Mouse (Mus musculus) forebrain, embryonic 15.5 days (tissue): ENCODE measurements around the gene Msto1. TPM values are rescaled to one million over a fixed set of nuclear protein-coding genes. Genes with fewer than 3 reads are reported as not detected.
"Not testable (repeated sequence)": the region's sequence is repeated elsewhere in the genome, so short reads cannot be mapped to it uniquely, and the experiment has no call there.

Experiments used
- ATAC-seq: fragments of 200-750 bp; cut with Nextera tagmentation; replicated peaks from 2 replicates; pipeline ENCODE4 v1.8.0; 2017; ENCODE audit warnings: mild to moderate bottlenecking, moderate TSS enrichment, moderate library complexity
- H3K27ac ChIP-seq: fragments of 300-500 bp; sonication (generic); replicated peaks from 2 replicates; pipeline ENCODE4 v1.5.1; 2015; ENCODE audit warnings: mild to moderate bottlenecking, inconsistent platforms
- H3K27me3 ChIP-seq: fragments of 300-500 bp; sonication (generic); 2 replicates; pipeline ENCODE4 v1.6.1; 2015; ENCODE audit warnings: inconsistent platforms
- H3K36me3 ChIP-seq: fragments of 300-500 bp; sonication (generic); 2 replicates; pipeline ENCODE4 v1.6.1; 2015; ENCODE audit warnings: mild to moderate bottlenecking, inconsistent platforms
- H3K4me1 ChIP-seq: fragments of 300-500 bp; sonication (generic); 2 replicates; pipeline ENCODE4 v1.6.1; 2015; ENCODE audit warnings: inconsistent platforms
- H3K4me2 ChIP-seq: fragments of 300-500 bp; sonication (generic); replicated peaks from 2 replicates; pipeline ENCODE4 v1.6.1; 2015; ENCODE audit warnings: mild to moderate bottlenecking, inconsistent platforms
- H3K4me3 ChIP-seq: fragments of 300-500 bp; sonication (generic); 2 replicates; pipeline ENCODE4 v1.5.1; 2015; ENCODE audit warnings: mild to moderate bottlenecking, inconsistent platforms
- H3K9ac ChIP-seq: fragments of 300-500 bp; sonication (generic); replicated peaks from 2 replicates; pipeline ENCODE4 v1.6.1; 2015; ENCODE audit warnings: mild to moderate bottlenecking, inconsistent platforms
- H3K9me3 ChIP-seq: fragments of 300-500 bp; sonication (generic); 2 replicates; pipeline ENCODE4 v1.6.1; 2016; ENCODE audit warnings: inconsistent platforms
- WGBS: fragments of 180-500 bp; shearing (Covaris S2); methylation state at CpG from one replicate; pipeline ENCODE4 v1.1.7; 2015; ENCODE audit warnings: mixed read lengths; 5-methylcytosine and 5-hydroxymethylcytosine counted together
- polyA plus RNA-seq: library from polyadenylated mRNA; unstranded; fragments of >200 nt; fragmentation: Nextera tagmentation; extraction: Ambion mirVana; gene quantifications from 2 replicates; pipeline ENCODE4 v1.2.1, GENCODE M21; 2015

The Msto1 gene
- polyA plus RNA-seq, 1 experiment from 2014 or later = 45.2 TPM

DNA sequence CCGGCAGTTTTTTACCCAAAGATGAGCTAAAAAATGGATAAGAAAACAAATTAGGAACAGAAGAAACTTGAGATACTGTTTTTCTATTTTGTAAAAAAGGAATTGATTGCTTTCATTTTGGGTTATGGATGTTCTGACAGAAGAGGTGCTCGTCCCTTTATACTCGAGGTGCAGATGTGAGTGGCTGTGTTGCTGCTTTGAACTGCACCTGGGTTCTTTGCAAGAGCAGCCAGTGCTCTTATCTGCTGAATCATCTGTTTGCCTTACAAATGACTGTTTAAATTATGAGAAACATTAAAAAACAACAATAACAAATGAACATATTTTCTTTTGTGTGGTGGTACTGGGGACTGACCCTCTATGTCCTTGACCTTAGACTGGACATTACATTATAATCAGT, 15.7 kb upstream of the Msto1 start:
- no peaks in the 10 kb centered on the region for H3K27me3 ChIP-seq
- H3K4me3 ChIP-seq = no peak overlapping the region
- no peak overlapping the region for H3K9ac ChIP-seq
- H3K27ac ChIP-seq = no peak overlapping the region
- no peaks in the 10 kb centered on the region for H3K4me1 ChIP-seq
- H3K4me2 ChIP-seq = no peak overlapping the region
- ATAC-seq = no peak
- H3K36me3 ChIP-seq = peaks cover 88% of the 10 kb centered on the region
- no peaks in the 10 kb centered on the region for H3K9me3 ChIP-seq
- 91% methylated on average over 3 of the region's 3 CpGs for WGBS

GRCm38 (mm10) chr3:88925651-88926050, 11.9 kb upstream of the Msto1 start:
- Histone ChIP-seq H3K9me3 (no peaks in the 10 kb centered on the region), H3K27me3 (no peaks in the 10 kb centered on the region), H3K36me3 (peaks cover 92% of the 10 kb centered on the region), H3K9ac (no peak overlapping the region), H3K4me3 (no peak overlapping the region), H3K4me1 (no peaks in the 10 kb centered on the region), H3K4me2 (no peak overlapping the region), H3K27ac (no peak overlapping the region)
- 100% methylated on average over 2 of the region's 2 CpGs for WGBS
- no peak for ATAC-seq

DNA sequence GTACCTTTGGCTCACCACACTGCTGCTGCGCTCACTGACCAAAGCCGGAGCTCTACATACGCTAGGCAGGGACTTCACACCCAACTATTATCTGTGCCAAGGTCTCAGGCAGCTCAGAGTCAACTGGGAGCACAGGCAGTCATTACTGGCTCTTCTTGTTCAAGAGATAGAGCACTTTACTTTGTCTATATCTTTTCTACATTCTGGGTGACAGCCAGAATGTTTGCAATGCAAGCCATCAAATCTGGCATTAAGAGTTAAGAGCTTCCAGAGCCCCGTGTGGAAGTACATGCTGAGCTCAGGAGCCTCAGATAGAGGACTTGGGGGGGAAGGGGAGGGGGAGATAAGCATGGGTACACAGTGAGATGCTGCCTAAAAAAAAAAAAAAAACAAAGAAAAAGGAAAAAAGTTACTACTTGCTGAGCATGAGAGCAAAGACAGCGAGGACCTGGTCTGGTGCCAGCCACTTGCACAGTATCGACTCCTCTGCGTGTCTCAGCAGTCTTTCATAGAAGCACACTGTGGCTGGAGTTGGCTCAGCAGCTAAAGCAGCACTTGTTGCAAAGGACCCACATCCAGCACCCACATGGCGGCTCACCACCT, 10.3 kb upstream of the Msto1 start:
- no peak for ATAC-seq
- no peak overlapping the region for H3K4me2 ChIP-seq
- no peaks in the 10 kb centered on the region for H3K27me3 ChIP-seq
- no peaks in the 10 kb centered on the region for H3K4me1 ChIP-seq
- no peak overlapping the region for H3K4me3 ChIP-seq
- no peaks in the 10 kb centered on the region for H3K9me3 ChIP-seq
- H3K36me3 ChIP-seq = peaks cover 79% of the 10 kb centered on the region
- WGBS = 86% methylated on average over 8 of the region's 8 CpGs
- no peak overlapping the region for H3K9ac ChIP-seq
- no peak overlapping the region for H3K27ac ChIP-seq

DNA sequence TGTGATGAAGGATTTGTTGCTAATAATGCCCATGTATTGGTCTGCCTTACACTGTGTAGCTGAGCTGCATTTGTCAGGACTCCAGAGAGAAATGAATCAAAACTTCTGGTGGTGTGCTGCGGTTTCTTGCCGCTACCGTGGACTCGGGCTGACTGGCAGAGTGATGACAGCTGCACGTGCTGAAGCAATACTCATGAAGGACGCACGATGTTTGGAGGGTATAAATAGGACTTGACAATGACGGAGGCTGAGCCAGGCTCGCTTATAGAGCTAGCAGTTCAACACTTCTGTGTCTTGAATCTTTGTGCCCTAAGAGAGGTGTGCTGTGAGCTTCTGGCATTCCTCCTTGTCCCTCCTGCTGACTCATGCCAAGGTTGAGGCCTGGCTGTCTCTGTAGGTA, 7.6 kb upstream of the Msto1 start:
- Histone ChIP-seq H3K9ac (no peak overlapping the region), H3K27me3 (no peaks in the 10 kb centered on the region), H3K36me3 (peaks cover 52% of the 10 kb centered on the region), H3K4me3 (no peak overlapping the region), H3K27ac (no peak overlapping the region), H3K4me2 (no peak overlapping the region), H3K4me1 (no peaks in the 10 kb centered on the region), H3K9me3 (no peaks in the 10 kb centered on the region)
- no peak for ATAC-seq
- WGBS = 97% methylated on average over 9 of the region's 9 CpGs

GRCm38 (mm10) chr3:88918981-88919380, 5.2 kb upstream of the Msto1 start:
- Histone ChIP-seq H3K27me3 (no peaks in the 10 kb centered on the region), H3K9me3 (no peaks in the 10 kb centered on the region), H3K4me3 (no peak overlapping the region), H3K9ac (no peak overlapping the region), H3K4me1 (peaks cover 8% of the 10 kb centered on the region), H3K4me2 (no peak overlapping the region), H3K36me3 (peaks cover 32% of the 10 kb centered on the region), H3K27ac (no peak overlapping the region)
- ATAC-seq = no peak
- 81% methylated on average over 13 of the region's 13 CpGs for WGBS

DNA sequence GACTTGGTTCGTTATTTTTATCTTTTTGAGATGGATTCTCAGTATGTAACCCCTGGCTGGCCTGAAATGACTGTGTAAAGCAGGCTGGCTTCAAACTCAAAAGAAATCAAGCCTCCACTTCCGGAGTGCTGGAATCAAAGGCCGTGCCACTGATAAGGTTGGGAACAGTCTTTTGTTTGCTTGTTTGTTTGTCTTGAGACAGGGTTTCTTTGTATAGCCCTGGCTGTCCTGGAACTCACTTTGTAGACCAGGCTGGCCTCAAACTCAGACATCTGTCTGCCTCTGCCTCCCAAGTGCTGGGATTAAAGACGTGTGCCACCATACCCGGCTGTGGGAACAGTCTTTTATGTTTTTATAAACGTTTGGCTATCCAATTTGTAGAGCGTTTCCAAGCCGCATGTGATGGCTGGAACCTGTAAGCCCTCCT, 598 bp upstream of the Msto1 start:
- ATAC-seq = 0 out of 2 replicates have a peak, but pooled peaks have one; percentile 3
- peak overlapping the region; percentile 66 for H3K4me3 ChIP-seq
- H3K4me2 ChIP-seq = peak overlapping the region; percentile 62
- WGBS = 28% methylated on average over 8 of the region's 8 CpGs
- no peaks in the 10 kb centered on the region for H3K9me3 ChIP-seq
- no peaks in the 10 kb centered on the region for H3K27me3 ChIP-seq
- H3K27ac ChIP-seq = peak overlapping the region; percentile 94
- H3K36me3 ChIP-seq = peaks cover 25% of the 10 kb centered on the region
- peaks cover 18% of the 10 kb centered on the region for H3K4me1 ChIP-seq
- H3K9ac ChIP-seq = peak overlapping the region; percentile 77

GRCm38 (mm10) chr3:88912585-88912984, 1.2 kb downstream of the Msto1 start:
- Histone ChIP-seq H3K4me3 (peak overlapping the region; percentile 66), H3K27me3 (no peaks in the 10 kb centered on the region), H3K9ac (no peak overlapping the region), H3K9me3 (no peaks in the 10 kb centered on the region), H3K4me2 (no peak overlapping the region), H3K4me1 (peaks cover 18% of the 10 kb centered on the region), H3K36me3 (peaks cover 41% of the 10 kb centered on the region), H3K27ac (no peak overlapping the region)
- no peak for ATAC-seq
- 93% methylated on average over 7 of the region's 7 CpGs for WGBS

DNA sequence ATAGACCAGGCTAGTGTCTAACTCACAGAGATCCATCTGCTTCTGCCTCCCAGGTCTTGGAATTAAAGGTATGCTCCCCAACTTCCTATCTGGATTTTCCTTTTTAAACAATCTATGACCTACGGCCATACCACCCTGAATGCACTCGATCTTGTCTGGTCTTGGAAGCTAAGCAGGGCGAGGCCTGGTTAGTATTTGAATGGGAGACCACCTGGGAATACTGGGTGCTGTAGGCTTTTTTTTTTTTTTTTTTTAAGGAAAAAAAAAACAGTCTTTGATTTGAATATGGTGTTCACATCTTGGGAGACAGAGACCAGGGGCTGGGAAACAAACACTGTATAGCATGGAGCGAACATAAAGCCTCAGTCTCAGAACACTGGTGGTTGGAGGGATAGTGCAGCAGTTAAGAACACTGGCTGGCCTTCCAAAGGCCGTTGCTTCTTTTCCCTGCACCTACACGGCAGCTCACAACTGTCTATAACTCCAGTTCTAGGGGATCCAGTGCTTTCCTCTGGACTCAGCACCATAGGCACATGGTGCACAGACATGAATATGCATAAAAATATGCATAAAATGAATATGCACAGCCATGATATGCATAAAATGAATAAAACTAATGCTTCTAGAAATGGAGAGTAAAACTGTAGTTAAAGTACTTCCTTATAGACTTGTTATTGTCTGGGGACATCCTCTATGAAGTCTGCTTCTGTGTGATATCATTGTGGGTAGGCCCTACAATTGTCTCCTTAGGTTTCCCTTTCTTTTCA, 7.2 kb downstream of the Msto1 start:
- no peak overlapping the region for H3K4me3 ChIP-seq
- no peak overlapping the region for H3K9ac ChIP-seq
- 95% methylated on average over 6 of the region's 6 CpGs for WGBS
- no peak overlapping the region for H3K4me2 ChIP-seq
- no peak for ATAC-seq
- H3K27me3 ChIP-seq = no peaks in the 10 kb centered on the region
- no peak overlapping the region for H3K27ac ChIP-seq
- no peaks in the 10 kb centered on the region for H3K4me1 ChIP-seq
- H3K36me3 ChIP-seq = peaks cover 89% of the 10 kb centered on the region
- no peaks in the 10 kb centered on the region for H3K9me3 ChIP-seq

GRCm38 (mm10) chr3:88905741-88906140, 8.1 kb downstream of the Msto1 start:
- H3K9ac ChIP-seq = no peak overlapping the region
- no peaks in the 10 kb centered on the region for H3K9me3 ChIP-seq
- no peak overlapping the region for H3K4me3 ChIP-seq
- H3K4me1 ChIP-seq = no peaks in the 10 kb centered on the region
- no peaks in the 10 kb centered on the region for H3K27me3 ChIP-seq
- no peak overlapping the region for H3K27ac ChIP-seq
- no peak for ATAC-seq
- no peak overlapping the region for H3K4me2 ChIP-seq
- H3K36me3 ChIP-seq = peaks cover 87% of the 10 kb centered on the region
- WGBS = 91% methylated on average over 2 of the region's 2 CpGs

DNA sequence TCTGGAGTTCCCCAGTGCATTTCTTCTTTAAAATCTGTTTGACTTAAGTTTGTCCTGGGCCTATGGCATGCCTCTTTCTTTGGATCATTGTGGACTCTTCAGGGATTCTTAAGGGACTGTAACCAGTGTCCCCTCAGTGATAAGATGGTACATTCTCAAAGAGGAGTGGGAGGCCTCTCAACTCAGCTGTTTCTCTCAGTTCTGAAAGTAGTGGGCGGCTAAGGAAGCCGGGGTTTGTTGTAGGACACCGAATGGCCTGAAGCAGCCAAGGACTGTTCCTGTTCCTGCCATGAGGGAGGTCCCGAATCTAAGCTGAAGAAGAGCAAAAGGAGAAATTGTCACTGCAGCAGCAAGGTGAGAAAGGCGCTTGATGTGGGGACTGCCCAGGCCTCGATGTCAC, 8.6 kb downstream of the Msto1 start:
- 88% methylated on average over 6 of the region's 6 CpGs for WGBS
- no peak for ATAC-seq
- Histone ChIP-seq H3K4me2 (no peak overlapping the region), H3K9me3 (no peaks in the 10 kb centered on the region), H3K4me1 (no peaks in the 10 kb centered on the region), H3K4me3 (no peak overlapping the region), H3K27me3 (no peaks in the 10 kb centered on the region), H3K36me3 (peaks cover 84% of the 10 kb centered on the region), H3K27ac (no peak overlapping the region), H3K9ac (no peak overlapping the region)

DNA sequence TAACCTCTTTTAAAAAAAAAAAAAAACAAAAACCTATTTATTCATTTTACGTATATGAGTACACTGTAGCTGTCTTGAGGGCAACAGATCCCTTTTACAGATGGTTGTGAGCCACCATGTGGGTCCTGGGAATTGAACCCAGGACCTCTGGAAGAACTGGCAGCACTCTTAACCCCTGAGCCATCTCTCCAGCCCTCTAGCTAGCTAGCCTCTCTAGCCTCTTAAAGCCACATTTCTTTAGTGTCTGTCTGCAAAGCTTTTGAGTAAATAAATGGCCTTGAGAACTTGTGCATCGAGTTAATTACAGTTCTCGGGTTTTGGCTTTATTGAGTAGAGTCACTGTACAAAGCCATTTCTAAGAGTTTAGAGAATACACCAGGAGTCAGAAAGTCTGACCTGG, 9.0 kb downstream of the Msto1 start:
- no peak for ATAC-seq
- WGBS = 88% methylated on average over 3 of the region's 3 CpGs
- no peaks in the 10 kb centered on the region for H3K9me3 ChIP-seq
- no peak overlapping the region for H3K4me2 ChIP-seq
- H3K4me3 ChIP-seq = no peak overlapping the region
- no peak overlapping the region for H3K9ac ChIP-seq
- no peak overlapping the region for H3K27ac ChIP-seq
- peaks cover 80% of the 10 kb centered on the region for H3K36me3 ChIP-seq
- H3K4me1 ChIP-seq = no peaks in the 10 kb centered on the region
- no peaks in the 10 kb centered on the region for H3K27me3 ChIP-seq

DNA sequence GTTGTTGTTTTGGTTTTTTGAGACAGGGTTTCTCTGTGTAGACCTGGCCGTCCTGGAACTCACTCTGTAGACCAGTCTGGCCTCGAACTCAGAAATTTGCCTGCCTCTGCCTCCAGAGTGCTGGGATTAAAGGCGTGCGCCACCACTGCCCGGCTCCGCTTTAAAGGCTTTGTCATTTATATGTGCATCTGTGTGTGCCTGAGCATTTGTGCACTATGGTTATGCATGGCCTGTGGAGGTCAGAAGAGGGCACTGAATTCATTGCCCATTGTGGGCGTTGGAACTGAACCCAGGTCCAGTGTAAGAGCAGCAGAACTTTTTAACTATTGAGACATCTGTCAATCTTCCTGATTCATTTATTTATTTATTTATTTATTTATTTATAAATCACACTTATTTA, 20.8 kb downstream of the Msto1 start:
- H3K4me1 ChIP-seq, H3K9ac ChIP-seq, H3K4me2 ChIP-seq, H3K9me3 ChIP-seq, H3K27me3 ChIP-seq, ATAC-seq, H3K27ac ChIP-seq, H3K4me3 ChIP-seq: not testable (repeated sequence)
- H3K36me3 ChIP-seq = peaks cover 21% of the 10 kb centered on the region
- WGBS = 92% methylated on average over 7 of the region's 7 CpGs

- not testable (repeated sequence) for H3K27ac ChIP-seq, H3K27me3 ChIP-seq, ATAC-seq, H3K9ac ChIP-seq, H3K9me3 ChIP-seq, H3K4me2 ChIP-seq, H3K36me3 ChIP-seq, H3K4me1 ChIP-seq, H3K4me3 ChIP-seq
- 94% methylated on average over 4 of the region's 4 CpGs for WGBS
Measured at GRCm38 (mm10) chr3:88882536-88882935, 31.3 kb downstream of the Msto1 start.
